Mouse (Mus musculus): ENCODE data around the gene Spock2.
A peak's percentile ranks its signal among the peaks of the same experiment; 100 is the strongest.
"Not testable (repeated sequence)": the region's sequence is repeated elsewhere in the genome, so short reads cannot be mapped to it uniquely, and the experiment has no call there.

The Spock2 gene

DNA sequence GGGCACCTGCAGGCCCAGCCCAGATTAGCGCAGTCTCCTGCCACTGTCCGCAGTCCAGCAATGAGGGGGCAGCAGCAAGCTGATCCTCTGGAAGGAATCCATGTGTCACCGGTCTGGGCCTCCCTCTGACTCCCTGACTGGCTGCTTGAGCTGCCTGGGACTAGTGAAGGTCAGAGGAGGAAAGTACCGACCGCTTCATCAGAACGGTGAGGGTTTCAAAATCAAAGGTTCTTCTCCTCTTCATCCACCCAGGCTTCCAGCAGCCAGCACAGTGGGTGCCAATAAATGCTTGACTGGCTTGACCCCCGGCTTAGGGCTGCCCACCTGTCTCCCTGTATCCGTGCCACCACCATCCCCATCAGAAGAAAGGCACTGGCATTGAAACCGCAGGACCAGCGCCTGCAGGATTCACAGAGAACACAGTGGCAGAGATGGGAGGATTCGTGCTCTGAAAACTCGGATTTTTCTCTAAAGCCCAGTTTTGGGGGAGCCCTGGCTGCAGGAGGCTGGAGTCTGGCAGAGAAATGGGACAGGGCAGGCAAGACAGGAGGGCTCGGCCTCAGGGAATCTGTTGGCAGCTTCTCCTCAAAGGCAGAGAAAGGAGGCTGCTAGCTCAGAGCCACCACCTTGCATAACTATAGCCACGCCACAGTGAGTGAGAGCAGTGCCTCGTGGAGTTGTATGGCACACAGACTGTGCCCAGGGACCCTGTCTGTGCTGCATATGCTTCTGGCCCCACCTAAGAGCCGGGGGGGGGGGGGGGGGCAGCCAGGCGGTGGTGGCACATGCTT lies 2.5 kb downstream of the Spock2 start:
- no peak for DNase-seq (ENCODE audit: low read depth, low spot score)

DNA sequence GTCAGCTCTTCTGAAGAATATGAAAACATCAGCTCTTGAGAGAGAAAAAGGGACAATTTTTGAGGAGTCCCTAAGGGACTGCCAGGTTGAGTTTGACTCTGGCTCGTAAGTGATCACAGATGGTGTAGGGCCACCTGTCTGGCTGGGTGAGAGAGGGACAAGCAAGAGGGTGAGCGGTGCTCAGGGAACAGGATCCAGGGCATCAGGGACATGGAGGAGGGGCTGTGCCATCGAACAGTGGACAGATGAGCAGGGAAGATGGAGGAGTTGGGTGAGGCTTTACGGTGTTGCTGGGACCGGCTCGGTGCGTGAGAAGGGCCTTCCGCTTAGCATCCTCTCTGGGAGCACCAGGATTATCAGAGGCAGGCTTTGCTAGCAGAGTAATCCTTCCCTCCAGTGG lies 3.3 kb downstream of the Spock2 start:
- DNase-seq (ENCODE audit: low read depth, low spot score): no peak

DNA sequence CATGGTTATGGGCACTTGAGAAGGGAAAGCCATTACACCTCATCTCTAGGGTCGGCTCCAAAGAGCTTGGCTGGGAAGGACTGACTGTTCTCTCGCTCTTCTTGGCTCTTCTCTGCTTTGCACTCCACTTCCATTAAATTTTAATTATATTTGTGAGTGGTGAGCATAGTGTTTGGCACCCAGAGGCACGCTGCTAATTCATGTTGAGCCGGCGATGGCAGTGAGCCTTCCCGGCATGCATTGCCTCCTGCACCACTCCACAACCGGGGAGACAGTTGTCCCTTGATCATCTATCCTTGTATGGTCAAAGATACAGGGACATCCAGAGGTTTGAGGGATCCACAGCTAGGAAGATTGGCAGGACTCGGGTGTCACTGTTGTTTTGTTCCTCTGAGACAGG lies 4.0 kb downstream of the Spock2 start:
- DNase-seq (ENCODE audit: low read depth, low spot score): no peak

DNA sequence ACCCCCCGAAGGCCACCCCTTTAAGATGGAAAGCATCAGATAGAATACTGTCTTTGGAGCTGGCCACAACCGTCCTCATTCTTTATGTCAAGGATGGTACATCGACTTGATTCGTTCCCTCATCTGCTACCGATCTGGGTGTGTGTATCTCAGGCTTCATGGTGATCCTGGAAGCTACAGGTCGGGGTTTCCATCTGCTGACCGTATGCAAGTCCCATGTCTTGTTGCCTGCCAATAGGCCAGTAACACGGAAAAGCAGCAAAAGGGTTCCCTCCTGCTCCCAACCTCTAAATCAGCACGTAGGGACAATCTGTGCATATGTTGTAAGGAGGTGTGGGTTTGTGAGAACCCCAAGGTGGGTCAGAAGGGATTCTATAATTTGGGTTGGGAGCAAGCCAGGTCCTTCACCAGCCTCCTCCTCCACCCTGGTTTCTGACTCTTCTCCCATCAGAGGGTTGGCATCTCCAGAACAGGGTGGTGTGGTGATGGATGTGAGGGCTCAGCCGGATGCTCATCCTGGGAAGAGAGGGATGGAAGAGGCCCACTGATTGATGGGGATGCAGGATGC lies 5.0 kb downstream of the Spock2 start:
- DNase-seq (ENCODE audit: low read depth, low spot score): no peak

- no peak for DNase-seq (ENCODE audit: low read depth, low spot score)
These were observed 8.1 kb downstream of the Spock2 start for GRCm38 (mm10) chr10:60113965-60114690.

GRCm38 (mm10) chr10:60115345-60116185 lies 9.5 kb downstream of the Spock2 start:
- peak; percentile 45 for DNase-seq (ENCODE audit: low read depth, low spot score)

- DNase-seq (ENCODE audit: low read depth, low spot score): no peak
These were observed 11.0 kb downstream of the Spock2 start for GRCm38 (mm10) chr10:60116997-60117396.

GRCm38 (mm10) chr10:60118464-60118863 lies 12.4 kb downstream of the Spock2 start:
- DNase-seq (ENCODE audit: low read depth, low spot score): no peak

- no peak for DNase-seq (ENCODE audit: low read depth, low spot score)
These were observed 14.6 kb downstream of the Spock2 start for GRCm38 (mm10) chr10:60120630-60121029.

DNA sequence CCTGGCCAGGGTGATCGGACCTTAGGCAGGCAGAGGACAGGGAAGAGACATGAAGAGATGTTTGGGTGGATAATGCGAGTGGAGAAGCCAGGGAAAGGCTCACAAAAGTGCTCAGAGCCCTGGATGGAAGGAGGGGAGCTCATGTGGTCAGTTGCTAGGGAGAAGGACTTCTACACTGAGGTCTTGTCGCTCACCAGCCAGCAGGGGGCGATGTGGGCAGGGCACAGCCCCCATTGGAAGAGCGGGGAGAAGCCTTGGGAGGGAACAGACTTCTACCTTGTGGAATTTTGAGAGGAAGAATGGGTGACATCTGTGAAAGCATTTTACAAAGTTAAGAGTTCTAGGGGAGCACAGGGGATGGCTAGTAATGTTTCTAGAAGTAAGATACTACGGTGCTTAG lies 18.1 kb downstream of the Spock2 start:
- peak; percentile 77 for DNase-seq (ENCODE audit: low read depth, low spot score)

DNA sequence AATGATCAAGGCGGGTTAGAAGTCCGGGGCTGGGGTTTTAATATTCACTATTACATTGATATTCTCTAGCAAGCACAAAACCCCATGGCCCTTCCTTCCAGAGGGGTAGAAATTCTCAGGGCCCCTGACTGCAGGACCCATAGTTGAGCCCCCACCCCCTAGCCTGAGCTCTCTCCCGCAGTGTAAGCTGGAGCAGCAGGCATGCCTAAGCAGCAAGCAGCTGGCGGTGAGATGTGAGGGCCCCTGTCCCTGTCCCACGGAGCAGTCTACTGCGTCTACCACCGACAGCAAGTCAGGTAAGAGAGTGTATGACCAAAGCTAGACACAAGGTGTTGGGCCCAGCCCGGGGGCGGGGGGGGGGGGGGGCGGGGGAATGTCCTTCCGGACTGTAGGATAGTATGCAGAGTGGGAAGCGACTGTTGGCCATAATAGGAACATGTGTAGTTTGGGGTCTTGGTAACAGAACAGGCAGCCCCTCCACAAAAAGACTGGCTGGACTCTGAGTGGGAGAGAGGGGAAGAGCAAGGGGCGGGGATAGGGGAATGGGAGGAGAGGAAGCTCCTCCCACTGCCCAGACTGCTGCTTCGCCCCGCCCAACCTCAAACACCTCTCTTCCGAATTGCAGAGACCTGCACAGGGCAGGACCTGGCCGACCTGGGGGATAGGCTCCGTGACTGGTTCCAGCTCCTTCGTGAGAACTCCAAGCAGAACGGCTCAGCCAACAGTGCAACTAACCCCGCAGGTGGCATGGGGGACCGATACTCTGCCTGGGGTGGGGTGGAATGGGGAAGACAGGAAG lies 19.7 kb downstream of the Spock2 start:
- peak; percentile 81 for DNase-seq (ENCODE audit: low read depth, low spot score)

GRCm38 (mm10) chr10:60128287-60128686 lies 22.3 kb downstream of the Spock2 start:
- no peak for DNase-seq (ENCODE audit: low read depth, low spot score)

DNA sequence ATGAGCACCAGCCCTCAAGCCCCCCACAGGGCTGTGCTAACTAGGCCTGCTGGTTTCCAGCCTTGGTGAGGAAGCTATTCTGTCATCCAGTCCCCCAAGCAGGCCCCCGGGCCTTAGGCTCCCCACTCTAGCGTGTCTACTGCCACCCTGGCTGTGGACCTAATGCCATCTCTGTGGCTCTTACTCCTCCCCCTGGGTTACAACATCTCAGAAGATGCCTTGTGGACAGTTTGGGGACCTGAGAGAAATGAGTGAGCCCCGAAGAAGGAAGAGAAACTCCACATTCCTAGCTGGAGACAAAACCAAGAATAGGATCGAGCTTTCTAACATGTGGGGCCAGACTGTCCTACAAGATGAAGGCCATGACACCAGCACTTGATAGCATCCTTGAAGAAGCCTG lies 24.5 kb downstream of the Spock2 start:
- no peak for DNase-seq (ENCODE audit: low read depth, low spot score)

GRCm38 (mm10) chr10:60133501-60133900 lies 27.5 kb downstream of the Spock2 start:
- DNase-seq (ENCODE audit: low read depth, low spot score): no peak

DNA sequence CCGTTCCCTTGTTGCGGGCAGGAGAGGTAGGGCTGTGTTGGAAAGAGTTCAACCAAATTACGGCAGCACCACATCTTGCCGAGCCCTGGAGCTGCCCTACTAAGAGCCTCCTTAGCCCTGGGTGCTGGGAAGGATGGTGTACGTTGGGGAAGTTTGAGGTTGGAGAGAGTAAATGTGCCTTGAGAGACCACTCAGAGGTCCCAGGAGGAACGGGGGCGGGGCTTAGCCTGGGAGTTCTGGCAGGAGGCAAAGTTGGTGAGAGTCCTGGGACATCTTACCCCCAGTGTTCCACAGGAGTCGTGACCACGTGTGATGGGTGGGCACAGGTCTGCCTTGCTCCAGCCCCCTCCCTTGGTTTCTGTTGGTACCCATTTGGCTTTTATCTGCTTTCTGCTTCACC lies 28.2 kb downstream of the Spock2 start:
- peak; percentile 34 for DNase-seq (ENCODE audit: low read depth, low spot score)

DNA sequence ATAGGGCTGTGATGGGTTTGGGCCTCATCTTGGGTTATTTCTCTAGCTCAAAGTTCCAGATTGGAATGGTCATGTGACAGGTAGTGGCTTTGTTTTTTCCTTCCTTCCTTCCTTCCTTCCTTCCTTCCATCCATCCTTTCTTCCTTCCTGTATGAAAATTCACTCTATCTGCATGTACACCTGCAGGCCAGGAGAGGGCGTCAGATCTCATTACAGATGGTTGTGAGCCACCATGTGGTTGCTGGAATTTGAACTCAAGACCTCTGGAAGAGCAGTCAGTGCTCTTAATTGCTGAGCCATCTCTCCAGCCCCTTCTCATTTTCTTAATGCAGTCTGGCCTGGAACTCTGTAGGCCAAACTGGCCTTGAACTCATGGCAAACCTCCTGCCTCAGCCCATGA lies 30.0 kb downstream of the Spock2 start:
- DNase-seq (ENCODE audit: low read depth, low spot score): not testable (repeated sequence)

GRCm38 (mm10) chr10:60136935-60137334 lies 30.9 kb downstream of the Spock2 start:
- DNase-seq (ENCODE audit: low read depth, low spot score): no peak

GRCm38 (mm10) chr10:60138680-60139079 lies 32.7 kb downstream of the Spock2 start:
- DNase-seq (ENCODE audit: low read depth, low spot score): no peak

- peak; percentile 71 for DNase-seq (ENCODE audit: low read depth, low spot score)
These were observed 34.7 kb downstream of the Spock2 start for GRCm38 (mm10) chr10:60140751-60141150.

DNA sequence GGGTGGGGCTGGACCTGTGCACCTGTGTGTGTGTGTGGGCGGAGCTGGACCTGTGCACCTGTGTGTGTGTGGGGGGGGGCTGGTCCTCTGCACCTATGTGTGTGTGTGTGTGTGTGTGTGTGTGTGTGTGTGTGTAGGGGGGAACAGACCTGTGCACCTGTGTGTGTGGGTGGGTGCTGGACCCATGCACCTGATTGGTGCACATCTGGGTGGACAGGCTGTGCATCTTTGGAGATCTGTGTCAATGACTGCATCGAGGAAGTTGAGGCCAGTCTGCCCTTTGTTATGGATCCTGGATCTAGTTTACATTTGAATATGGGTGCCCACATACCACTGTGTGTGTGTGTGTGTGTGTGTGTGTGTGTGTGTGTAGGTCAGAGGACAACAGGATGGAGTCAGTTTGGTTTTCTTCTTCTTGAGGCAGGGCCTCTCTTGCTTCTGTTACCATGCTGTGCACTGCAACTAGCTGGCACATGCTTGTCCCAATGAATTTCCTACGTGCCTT lies 35.7 kb downstream of the Spock2 start:
- peak; percentile 87 for DNase-seq (ENCODE audit: low read depth, low spot score)
